Mouse (Mus musculus) kidney, postnatal 10 days (tissue): ENCODE measurements around the gene Tex264.
A peak's percentile ranks its signal among the peaks of the same experiment; 100 is the strongest.
"Not testable (repeated sequence)": the region's sequence is repeated elsewhere in the genome, so short reads cannot be mapped to it uniquely, and the experiment has no call there.

Experiments used
- DNase-seq: peaks from one replicate; pipeline ENCODE4 v3.0.0; 2021; ENCODE audit warnings: mixed read lengths

Gene Tex264

DNA sequence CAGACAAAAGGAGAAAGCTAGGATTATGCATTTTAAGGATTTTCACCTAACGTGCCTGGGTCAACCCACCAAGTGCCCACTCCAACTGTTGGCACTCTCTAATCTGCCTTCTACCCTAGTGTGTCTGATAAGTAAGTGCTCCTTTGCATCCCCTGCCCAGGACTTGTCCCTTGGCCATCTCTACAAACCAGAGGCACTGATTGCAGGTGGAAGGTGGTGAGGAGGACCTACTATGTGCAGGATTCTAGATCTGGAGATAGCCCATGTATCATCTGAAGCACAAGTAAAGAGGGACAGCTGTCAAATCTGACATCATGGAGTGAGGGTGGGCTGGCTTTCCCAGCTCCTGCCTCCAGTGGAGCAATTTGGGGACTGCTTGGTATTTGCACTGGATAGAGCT, 25.8 kb downstream of the Tex264 start:
- DNase-seq: no peak

DNA sequence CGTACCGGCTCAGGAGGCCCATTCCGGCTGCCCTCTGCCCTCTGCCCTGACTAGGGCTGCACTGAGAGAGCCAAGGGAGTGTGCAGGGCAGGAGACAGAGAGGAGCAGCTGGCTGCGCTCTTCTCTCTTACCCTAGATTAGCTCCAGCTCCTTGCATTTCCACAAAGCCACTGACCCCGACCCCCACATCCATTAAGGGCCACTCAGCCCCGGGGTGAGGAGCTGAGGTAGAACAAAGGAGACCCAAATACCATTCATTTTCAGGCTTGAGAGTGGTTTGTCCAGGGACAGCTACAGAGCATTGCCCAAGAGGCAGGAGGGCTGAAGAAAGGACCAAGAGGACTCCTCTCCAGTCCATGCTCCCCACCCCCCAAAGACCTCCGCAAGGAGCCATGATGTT, 26.3 kb downstream of the Tex264 start:
- no peak for DNase-seq

DNA sequence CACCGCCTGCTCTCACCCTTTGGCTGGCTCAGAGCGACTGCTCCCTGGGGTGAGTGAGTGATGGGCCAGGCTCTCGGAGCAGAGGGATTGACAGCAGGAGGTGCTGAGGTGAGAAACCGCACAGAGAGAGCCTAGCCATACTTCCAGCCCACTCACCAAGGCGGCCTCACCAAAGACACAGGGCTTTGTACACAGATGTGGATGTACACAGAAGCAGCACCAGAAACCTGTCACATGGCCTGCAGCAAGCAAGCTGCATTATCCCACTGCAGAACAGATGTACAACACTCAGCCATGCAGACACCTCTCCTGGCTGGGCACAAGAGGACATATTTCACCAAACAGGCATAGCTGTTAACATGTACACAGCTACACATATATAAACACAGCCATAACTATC, 28.1 kb downstream of the Tex264 start:
- no peak for DNase-seq

DNA sequence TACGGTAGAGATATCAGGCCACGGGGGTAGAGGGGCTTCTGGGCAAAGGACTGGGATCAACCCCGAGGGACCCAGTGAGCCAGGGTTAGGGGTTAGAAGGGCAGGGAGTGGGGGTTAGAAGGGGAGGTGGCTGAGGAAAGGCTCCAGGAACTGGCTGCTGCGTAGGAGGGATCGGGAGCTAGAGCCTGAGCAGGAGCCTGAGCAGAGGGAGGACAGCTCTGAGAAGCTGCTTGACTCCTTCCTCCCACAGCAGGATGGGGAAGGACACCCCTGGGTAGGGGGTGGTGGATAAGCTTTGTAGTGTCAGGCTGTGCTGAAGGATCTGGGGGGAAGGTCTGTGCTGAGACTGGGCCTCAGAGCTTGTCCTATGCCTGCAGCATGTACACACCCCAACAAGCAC, 28.9 kb downstream of the Tex264 start:
- DNase-seq: no peak

DNA sequence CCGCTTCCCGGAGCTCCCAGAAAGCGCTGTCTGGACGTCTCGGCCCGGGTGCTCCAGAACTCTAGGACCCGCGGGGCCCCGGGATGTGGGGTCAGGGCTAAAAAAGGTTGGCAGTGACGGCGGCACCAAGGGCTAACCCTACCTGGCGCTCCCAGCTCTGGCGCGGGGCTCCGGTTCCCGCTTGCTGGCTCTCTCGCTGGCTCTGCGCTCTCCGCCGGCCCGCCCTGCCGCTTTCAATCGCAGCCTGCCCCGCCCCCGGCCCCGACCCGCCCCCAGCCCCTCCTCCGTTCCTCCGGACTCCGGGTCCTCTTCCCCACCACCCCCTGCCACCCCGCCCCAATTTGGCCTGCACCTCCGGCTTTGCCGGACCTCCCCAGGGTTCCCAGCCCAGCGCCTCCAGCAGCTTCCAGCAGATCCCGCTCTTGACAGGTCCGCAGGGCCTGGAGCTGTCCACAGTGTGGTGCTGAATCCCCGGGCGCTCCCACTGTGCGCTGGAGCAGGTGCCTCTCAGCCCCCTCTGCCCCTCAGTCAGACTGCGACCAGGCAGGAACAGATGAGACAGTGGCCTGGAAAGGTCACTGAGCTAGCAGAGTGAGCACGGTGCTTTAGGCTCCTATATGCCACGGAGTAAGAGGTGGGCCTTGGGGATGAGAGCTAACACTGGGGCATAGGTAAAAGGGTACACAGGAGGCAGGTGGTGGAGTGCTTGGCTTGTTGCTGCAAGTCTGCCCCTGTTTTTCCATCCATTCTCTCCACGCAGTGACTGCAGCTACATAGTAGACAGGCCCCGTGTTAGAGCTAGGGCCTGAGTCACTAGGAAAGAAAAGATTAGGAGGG, 29.6 kb downstream of the Tex264 start, which contains the start of gene Grm2:
Grm2 (minus strand) TSS at position 199 of the 837 bp plus-strand sequence.
- peak; percentile 90 for DNase-seq

DNA sequence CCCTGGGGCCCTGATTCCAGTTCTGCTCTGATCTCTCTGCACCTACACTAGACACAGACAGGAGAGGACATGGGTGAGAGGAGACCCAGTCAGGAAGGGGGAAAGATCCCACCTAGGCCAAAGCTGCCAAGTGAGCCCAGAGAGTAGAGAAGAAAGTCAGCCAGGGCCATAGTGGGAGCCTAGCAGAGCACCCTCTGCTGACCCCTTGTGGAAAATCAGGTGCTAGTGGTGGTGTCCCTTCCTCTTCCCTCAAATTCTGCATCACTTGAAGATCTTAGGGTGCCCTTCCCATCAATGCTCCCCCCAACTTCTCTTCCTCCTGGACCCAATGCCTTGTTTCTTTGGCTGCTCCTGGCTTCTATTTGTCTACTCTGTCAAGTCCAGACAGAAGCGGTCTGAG, 33.0 kb downstream of the Tex264 start:
- DNase-seq: no peak

DNA sequence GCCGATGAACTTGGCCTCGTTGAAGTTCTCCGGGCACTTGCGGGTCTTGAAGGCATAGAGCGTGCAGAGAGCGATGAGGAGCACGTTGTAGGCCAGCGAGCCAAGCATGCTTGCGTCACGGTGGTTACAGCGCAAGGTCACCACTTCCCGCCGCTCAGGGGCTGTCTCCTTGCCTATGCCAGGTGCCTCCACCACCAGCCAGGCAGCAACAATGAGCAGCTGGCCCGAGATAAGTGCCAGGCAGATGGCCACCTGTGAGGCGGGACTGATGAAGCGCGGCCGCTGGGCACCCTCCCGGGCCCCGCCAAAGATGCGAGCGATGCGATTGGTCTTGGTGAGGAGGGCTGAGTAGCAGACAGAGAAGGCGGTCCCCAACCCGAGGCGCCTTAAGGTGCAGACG, 38.5 kb downstream of the Tex264 start:
- DNase-seq: no peak

DNA sequence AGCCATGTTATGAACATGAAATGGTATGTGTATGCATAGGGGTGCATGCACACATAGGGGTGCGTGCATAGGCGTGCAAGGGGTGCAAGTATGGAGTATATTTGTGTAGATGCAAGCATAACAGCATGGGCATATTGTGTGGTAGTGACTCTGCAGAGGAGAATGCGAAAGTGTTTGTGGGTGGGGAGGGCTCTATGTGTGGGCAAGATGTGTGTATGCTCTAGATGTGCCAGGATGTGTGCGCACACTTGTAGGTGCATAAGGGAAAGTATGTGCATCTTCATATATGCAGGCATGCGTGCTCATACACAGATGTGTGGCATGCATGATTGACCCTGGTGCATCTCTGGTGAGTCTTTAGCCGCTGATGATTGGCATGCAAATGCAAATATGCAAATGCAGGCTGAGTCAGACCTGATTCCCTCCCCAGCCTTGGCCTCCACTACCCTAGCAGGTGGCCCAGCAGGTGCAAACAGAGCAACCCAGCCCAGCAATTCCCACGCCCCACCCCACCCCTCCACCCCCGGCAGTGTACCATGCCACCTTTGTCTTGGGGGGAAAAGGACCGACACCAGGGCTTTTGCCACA, 39.9 kb downstream of the Tex264 start:
- DNase-seq: no peak

DNA sequence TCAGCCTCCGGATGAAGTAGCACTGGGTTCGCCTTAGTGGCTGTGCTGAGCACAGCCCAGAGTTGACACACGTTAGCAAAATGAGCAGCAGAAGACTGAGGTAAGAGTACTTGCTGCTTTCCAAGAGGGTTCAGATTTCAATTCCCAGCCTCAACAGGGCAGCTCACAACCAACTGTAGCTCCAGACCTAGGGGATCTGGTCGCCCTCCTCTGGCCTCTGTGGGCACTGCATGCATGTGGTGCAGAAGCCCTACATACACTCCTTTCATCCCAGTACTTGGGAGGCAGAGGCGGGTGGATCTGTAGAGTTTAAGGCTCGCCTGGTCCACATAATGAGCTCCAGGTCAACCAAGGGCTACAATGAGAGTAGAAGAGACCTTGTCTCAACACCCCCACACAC, 41.9 kb downstream of the Tex264 start:
- no peak for DNase-seq

DNA sequence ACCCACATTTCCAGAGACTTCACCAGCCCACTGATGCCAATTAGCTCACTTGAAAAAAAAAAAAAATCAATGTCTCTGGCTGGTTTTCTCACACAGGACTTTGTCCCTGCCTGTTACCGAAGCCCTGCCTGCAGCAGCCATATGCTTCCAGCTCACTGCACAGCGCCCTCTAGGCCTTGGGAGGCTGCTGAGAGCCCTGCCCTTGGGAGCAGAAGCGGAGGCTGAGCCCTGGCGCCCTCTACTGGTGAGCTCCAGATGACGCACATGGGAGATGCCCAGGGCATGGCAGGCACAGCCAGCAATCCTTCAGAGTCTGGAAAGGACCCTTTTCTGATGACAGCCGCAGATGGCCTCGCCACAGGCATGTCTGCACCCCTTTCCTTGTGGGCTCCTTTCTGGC, 42.6 kb downstream of the Tex264 start:
- peak; percentile 86 for DNase-seq

DNA sequence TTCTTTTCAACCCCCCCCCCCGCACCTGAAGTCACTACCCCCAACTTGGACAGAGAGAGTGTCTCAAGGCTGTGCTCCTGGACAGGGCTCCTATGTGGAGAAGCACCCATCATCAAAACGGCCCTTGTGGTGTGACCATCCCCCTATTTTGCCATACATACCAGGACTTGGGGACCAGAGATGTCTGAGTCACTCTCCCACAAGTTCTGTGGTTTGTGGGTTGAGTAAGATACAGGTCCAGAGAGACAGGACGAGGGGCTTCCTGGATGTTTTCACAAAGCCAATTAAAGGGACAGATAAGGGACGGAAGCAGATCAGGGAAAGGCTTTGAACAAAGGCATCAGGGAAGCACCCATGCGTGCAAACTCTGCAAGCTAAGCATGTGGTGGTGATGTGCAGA, 44.4 kb downstream of the Tex264 start:
- no peak for DNase-seq

DNA sequence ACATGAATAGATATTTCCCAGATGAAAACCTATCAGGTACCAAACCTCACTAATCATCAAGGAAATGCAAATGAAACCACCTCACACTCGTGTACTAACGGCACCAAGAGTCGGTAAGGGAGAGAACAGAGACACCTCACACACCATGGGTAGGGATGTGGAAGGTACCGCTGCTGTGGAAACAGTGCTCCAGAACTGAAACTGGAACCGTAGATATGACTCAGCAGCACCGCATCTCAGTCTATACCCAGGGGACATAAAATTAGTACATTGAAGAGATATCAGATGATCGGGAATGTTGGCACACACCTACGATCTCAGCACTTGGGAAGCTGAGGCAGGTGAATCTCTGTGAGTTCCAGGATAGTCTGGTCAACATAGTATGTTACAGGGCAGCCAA, 47.6 kb downstream of the Tex264 start:
- DNase-seq: no peak

DNA sequence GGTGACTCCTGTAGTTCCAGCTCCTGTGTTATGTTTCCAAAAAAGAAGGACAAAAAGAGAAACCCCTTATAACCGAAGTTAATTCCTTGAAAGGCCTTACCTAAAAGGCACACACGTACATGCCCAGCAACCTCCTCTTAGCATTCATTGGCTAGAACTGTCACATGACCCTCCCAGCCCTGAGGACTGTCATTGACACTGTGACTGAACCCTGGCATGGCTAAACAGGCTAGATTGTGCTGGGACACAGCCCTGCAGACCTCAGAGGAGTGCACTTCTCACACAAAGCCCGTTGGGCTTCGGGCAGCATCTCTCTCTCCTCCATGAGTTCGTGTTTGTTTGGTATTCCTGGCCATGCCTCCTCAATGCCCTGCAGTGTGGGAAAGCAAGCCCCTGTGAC, 53.5 kb downstream of the Tex264 start:
- no peak for DNase-seq

DNA sequence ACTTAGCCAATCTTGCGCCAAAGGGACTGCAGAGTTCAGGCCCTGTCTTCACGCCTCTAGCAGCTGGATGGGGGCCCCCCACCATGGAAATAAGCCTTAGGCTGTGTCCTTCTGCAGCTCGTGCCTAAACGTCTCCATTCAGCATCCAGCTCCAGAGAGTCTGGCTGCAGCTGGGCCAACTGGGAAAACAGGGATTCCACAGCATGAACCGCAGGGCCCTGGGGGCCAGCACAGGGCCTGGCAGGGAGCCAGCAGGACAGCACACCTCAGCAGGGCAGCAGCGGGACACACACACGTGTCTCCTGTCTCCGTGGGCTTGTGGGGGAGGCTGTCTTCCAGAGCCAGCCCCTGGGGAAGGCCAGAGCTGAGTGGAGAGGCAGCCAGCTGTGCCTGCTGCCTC, 57.9 kb downstream of the Tex264 start:
- DNase-seq: not testable (repeated sequence)

DNA sequence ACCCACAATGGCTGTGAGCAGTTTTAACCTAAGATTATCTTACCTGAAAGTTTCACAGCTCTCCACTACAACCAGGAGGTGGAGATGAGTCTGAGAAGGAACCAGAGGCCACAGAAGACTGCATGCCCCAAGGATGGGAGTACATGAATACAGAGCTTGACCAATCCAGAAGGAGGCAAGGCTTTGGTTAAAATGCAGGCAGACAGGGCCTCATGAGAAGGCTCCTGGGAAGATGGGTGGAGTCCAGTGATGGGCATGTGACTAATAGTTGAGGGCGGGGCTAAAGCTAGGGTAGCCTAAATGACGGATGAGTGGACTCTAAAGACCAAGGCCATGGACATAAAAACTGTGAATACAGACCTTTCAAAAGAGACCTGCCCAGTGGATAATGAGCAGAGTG, 59.4 kb downstream of the Tex264 start, which contains the start of gene Iqcf6:
Iqcf6 (plus strand) TSS at position 301 of the 400 bp plus-strand sequence.
- no peak for DNase-seq

DNA sequence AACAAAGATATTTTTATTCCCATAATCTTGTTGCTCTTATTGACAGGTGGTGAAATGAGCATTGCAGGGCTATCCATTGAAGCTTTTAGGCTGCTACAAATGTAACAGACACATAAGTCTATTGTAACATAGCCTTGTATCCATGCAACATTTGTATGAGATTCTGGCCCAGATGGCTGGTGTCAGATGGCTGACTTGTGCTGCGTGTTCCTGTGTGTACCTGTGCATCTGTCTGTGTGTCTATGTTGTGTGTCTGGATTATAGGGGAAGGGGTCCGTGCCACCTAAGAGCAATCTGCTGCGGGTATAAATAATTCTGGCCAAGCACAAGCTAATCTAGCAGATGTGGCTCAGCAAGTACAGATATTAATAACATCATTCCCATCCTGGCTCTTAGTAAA, 68.2 kb downstream of the Tex264 start:
- DNase-seq: no peak

DNA sequence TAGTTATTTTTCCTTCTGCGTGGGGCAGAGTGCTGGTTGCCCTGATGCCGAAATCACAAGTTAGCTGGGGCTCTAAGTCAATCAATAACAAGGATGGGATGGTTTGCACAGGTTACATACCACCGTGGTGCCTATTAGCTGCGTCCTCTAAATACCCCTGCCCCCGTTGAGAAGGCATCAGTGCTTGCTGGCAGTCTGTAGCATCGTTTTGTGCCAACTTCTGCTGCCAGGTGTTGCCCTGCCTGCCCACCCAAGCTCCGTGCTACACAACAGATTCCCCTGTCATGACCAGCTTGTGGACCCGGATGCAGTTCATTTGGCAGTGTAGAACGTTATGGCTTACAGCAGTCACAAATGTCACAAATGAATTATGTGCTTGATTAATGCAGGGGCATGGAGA, 69.4 kb downstream of the Tex264 start:
- no peak for DNase-seq

DNA sequence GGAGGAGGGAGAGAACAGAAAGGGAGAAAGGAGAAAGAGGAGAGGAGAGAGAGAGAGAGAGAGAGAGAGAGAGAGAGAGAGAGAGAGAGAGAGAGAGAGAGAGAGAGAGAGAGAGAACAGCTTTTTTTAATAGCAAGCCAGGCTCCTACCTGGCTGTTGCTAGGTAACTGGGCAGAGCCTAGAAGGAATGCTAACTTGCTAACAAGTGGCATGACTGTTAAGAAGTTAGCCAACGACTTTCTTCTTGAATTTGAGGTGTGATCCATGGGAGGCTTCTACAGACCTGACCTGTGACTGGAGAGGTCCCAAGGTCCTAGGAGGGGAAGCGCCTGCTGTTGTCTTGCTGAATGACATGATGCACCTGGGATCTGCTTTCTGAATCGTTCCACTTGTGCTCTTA, 71.1 kb downstream of the Tex264 start:
- DNase-seq: no peak

DNA sequence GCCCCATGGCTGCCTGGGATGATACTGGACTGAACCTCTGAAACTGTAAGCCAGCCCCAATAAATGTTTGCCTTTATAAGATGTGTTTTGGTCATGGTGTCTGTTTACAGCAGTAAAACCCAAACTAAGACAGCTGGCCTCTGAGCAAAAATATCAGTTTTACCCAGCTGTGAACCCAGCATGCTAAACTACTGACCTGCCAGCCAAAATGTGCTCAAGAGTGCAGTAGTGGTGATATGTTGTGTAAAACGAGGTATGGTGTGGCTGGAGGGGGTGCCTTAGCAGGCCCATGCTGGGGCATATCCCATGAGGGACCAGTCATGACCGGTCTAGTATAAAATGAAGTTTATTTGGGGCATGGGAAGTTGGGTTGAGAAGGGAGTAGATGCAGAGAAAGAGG, 71.8 kb downstream of the Tex264 start:
- DNase-seq: no peak

DNA sequence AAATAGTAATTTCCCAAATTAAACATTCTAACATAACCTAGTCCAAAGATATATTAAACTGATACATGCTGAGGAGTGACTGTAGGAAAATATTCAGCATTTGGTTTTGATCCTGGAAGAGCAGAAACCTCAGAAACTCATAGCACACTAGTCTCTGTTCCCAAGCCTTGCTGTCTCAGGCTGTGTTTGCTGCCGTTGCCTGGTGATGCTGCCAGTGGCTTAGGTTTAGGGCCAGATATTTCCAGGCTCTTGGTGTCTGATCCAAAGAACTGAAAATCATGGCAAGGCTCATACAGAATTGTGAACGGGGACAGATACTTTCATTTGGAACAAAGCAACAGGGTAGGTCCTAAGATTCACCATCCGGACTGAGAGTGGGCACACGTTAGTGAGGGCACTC, 75.0 kb downstream of the Tex264 start:
- DNase-seq: no peak
